Mouse (Mus musculus) G1E (cell line): Measurements from ENCODE around the gene Acod1. TPM values are rescaled to one million over a fixed set of nuclear protein-coding genes. Genes with fewer than 3 reads are reported as not detected.

Source experiments
- ATAC-seq: 2 replicates; pipeline ENCODE4 v1.8.0; 2016; ENCODE audit warnings: mild to moderate bottlenecking; ENCODE audit not compliant: insufficient number of reproducible peaks, poor library complexity, low FRiP score, severe bottlenecking; ENCODE audit errors: extremely low read depth
- DNase-seq: peaks from one replicate; pipeline ENCODE4 v3.0.0; 2012; ENCODE audit warnings: low spot score
- H3K27me3 ChIP-seq: 2 replicates; pipeline ENCODE4 v1.6.1; 2012; ENCODE audit warnings: mild to moderate bottlenecking, low read length, inconsistent platforms; ENCODE audit not compliant: insufficient read depth
- H3K36me3 ChIP-seq: replicated peaks from 2 replicates; pipeline ENCODE3; 2012; ENCODE audit warnings: mild to moderate bottlenecking, inconsistent platforms
- H3K4me1 ChIP-seq: 2 replicates; pipeline ENCODE4 v1.6.1; 2012; ENCODE audit warnings: low read depth, low read length, inconsistent platforms, mixed read lengths; ENCODE audit not compliant: insufficient read depth
- H3K4me3 ChIP-seq: 2 replicates; pipeline ENCODE4 v1.5.1; 2012; ENCODE audit warnings: low read depth, mild to moderate bottlenecking, inconsistent platforms, low read length, moderate library complexity, mixed read lengths
- H3K9me3 ChIP-seq: replicated peaks from 2 replicates; pipeline ENCODE4 v1.6.1; 2012; ENCODE audit warnings: inconsistent platforms
- CTCF ChIP-seq: IDR thresholded peaks from 2 replicates; pipeline ENCODE4 v1.5.1; 2012; ENCODE audit warnings: low read depth, low read length, inconsistent platforms, mixed read lengths
- GATA1 ChIP-seq: IDR thresholded peaks from 2 replicates; pipeline ENCODE4 v1.6.1; 2012; ENCODE audit warnings: borderline replicate concordance, low read length, inconsistent platforms, mixed read lengths
- GATA2 ChIP-seq: IDR thresholded peaks from 2 replicates; pipeline ENCODE4 v1.6.1; 2012; ENCODE audit warnings: low read depth, low read length, inconsistent platforms, borderline replicate concordance
- POLR2AphosphoS5 ChIP-seq: IDR thresholded peaks from 2 replicates; pipeline ENCODE4 v1.6.1; 2012; ENCODE audit warnings: low read depth, low read length, inconsistent platforms; ENCODE audit not compliant: insufficient replicate concordance
- TAL1 ChIP-seq: conservative IDR thresholded peaks from 2 replicates; pipeline ENCODE4 v1.6.1; 2012; ENCODE audit warnings: low read depth, low read length, inconsistent platforms, mixed read lengths
- polyA plus RNA-seq: library from polyadenylated mRNA; stranded (reverse); fragments of >175 nt; gene quantifications from 2 replicates; pipeline ENCODE4 v1.2.3, GENCODE M21; 2012
- total RNA-seq, 2 experiments: library from RNA; stranded (forward) in 1 of 2; stranded (reverse) in 1 of 2; fragments of 200-1000 nt in 1 of 2; fragments of >200 nt in 1 of 2; fragmentation: Nextera tagmentation in 1 of 2; gene quantifications; 2 replicates each; pipeline ENCODE4 v1.2.3; 2014 to 2017

Acod1 gene
- total and polyA plus RNA-seq, 3 experiments, result 0.38 TPM; not detected in 2

- H3K36me3 ChIP-seq, result peaks cover 77% of the 10 kb centered on the region
- TF ChIP-seq GATA2 (no peak), CTCF (no peak), GATA1 (no peak), POLR2AphosphoS5 (no peak), TAL1 (no peak)
- H3K27me3 ChIP-seq, result no peaks in the 10 kb centered on the region
- DNase-seq (no peak), ATAC-seq (no peak)
- peaks cover 38% of the 10 kb centered on the region for H3K4me1 ChIP-seq
- H3K4me3 ChIP-seq, result no peak overlapping the region
- H3K9me3 ChIP-seq, result no peaks in the 10 kb centered on the region
These were observed 46.9 kb downstream of the Acod1 start for GRCm38 (mm10) chr14:103093670-103094069.

GRCm38 (mm10) chr14:103095036-103095435, 48.3 kb downstream of the Acod1 start:
- Histone ChIP-seq H3K27me3 (no peaks in the 10 kb centered on the region), H3K36me3 (peaks cover 66% of the 10 kb centered on the region), H3K4me1 (peaks cover 35% of the 10 kb centered on the region), H3K4me3 (no peak overlapping the region), H3K9me3 (no peaks in the 10 kb centered on the region)
- no peak for TF ChIP-seq GATA2
- ATAC-seq, result no peak
- DNase-seq, result no peak

DNA sequence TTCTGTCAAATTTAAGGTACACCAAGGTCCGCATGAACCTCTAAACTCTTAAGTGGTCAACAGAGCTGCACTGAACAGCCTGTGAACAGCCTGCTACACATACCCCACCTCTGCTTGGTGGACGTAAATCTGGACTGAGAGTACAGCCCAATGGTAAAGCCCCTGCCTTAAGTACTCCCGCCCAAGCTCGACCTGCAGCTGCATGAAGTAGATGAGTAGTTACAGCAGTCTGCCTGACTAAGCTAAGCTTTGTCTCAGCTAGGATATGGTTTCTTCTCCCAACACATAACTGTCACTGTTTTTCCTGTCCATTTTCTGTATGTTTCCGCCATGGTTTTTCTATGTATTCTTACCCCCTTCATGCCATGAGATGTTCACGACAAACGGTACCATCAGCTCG, 49.0 kb downstream of the Acod1 start:
- Histone ChIP-seq H3K4me1 (peaks cover 36% of the 10 kb centered on the region), H3K4me3 (no peak overlapping the region), H3K36me3 (peaks cover 60% of the 10 kb centered on the region)

GRCm38 (mm10) chr14:103096621-103097020, 49.8 kb downstream of the Acod1 start:
- no peaks in the 10 kb centered on the region for H3K9me3 ChIP-seq
- DNase-seq (no peak), ATAC-seq (no peak)
- peaks cover 40% of the 10 kb centered on the region for H3K4me1 ChIP-seq
- no peaks in the 10 kb centered on the region for H3K27me3 ChIP-seq
- H3K4me3 ChIP-seq, result no peak overlapping the region
- no peak for TF ChIP-seq CTCF
- no peak for TF ChIP-seq TAL1
- no peak for TF ChIP-seq GATA1
- TF ChIP-seq POLR2AphosphoS5, result no peak
- no peak for TF ChIP-seq GATA2
- peaks cover 52% of the 10 kb centered on the region for H3K36me3 ChIP-seq

More for the DNA sequence above, 49.0 kb downstream of the Acod1 start:
- TF ChIP-seq POLR2AphosphoS5, result no peak
- DNase-seq (no peak), ATAC-seq (no peak)
- Histone ChIP-seq H3K27me3 (no peaks in the 10 kb centered on the region), H3K9me3 (no peaks in the 10 kb centered on the region)

GRCm38 (mm10) chr14:103098213-103098586, 51.4 kb downstream of the Acod1 start:
- DNase-seq, result no peak
- Histone ChIP-seq H3K4me1 (peaks cover 45% of the 10 kb centered on the region), H3K4me3 (peak overlapping the region; percentile 80), H3K27me3 (peaks cover 4% of the 10 kb centered on the region; the same call in 1 of the 2 replicates), H3K36me3 (peaks cover 38% of the 10 kb centered on the region), H3K9me3 (no peaks in the 10 kb centered on the region)
- no peak for ATAC-seq
- no peak for TF ChIP-seq GATA2

- Histone ChIP-seq H3K36me3 (peaks cover 33% of the 10 kb centered on the region), H3K4me3 (peak overlapping the region; percentile 80), H3K4me1 (peaks cover 41% of the 10 kb centered on the region), H3K9me3 (no peaks in the 10 kb centered on the region), H3K27me3 (peaks cover 4% of the 10 kb centered on the region; the same call in 1 of the 2 replicates)
- 0 out of 2 replicates have a peak, but pooled peaks have one; percentile 17 for ATAC-seq
- peak; percentile 87 for DNase-seq
- no peak for TF ChIP-seq GATA2
- no peak for TF ChIP-seq TAL1
- TF ChIP-seq POLR2AphosphoS5, result no peak
- no peak for TF ChIP-seq CTCF
- TF ChIP-seq GATA1, result no peak
These were observed 51.9 kb downstream of the Acod1 start for GRCm38 (mm10) chr14:103098587-103099235.
